Mouse (Mus musculus): ENCODE measurements at regions not wholly inside any gene's neighbourhood (a gene's known extent, or its start where the extent isn't known, plus 50 kb on each side); places are given as distances from the start of the nearest gene placed in this dataset.

- no peaks in the 10 kb centered on the region for H3K4me1 ChIP-seq (ENCODE audit: control insufficient read depth, insufficient read depth, low read length)
- WGBS (ENCODE audit: insufficient replicate concordance) = 88% methylated on average over 3 of the region's 3 CpGs
- H3K36me3 ChIP-seq (ENCODE audit: control insufficient read depth, insufficient read depth, low read length) = no peaks in the 10 kb centered on the region
- no peak overlapping the region for H3K27ac ChIP-seq (ENCODE audit: low read depth, low read length)
- H3K4me2 ChIP-seq = no peak overlapping the region
- no peak overlapping the region for H3K4me3 ChIP-seq (ENCODE audit: low read depth, low read length)
- H3K9ac ChIP-seq (ENCODE audit: low read depth, low read length) = no peak overlapping the region
- H3K9me3 ChIP-seq (replicated peaks; ENCODE audit: control insufficient read depth, low read length) = no peaks in the 10 kb centered on the region
- ATAC-seq (replicated peaks; ENCODE audit: insufficient number of reproducible peaks, low FRiP score, low TSS enrichment) = no peak
- no peaks in the 10 kb centered on the region for H3K27me3 ChIP-seq (ENCODE audit: control insufficient read depth, insufficient read depth, low read length)
Measured at GRCm38 (mm10) chr12:26617969-26618368, 149.0 kb downstream of the Cmpk2 start.

- H3K27ac ChIP-seq (ENCODE audit: low read depth, low read length) = no peak overlapping the region
- no peaks in the 10 kb centered on the region for H3K4me1 ChIP-seq (ENCODE audit: control insufficient read depth, insufficient read depth, low read length)
- H3K9ac ChIP-seq (ENCODE audit: low read depth, low read length) = no peak overlapping the region
- no peak overlapping the region for H3K4me2 ChIP-seq
- WGBS (ENCODE audit: insufficient replicate concordance) = 58% methylated on average over 11 of the region's 11 CpGs
- ATAC-seq (replicated peaks; ENCODE audit: insufficient number of reproducible peaks, low FRiP score, low TSS enrichment) = no peak
- H3K36me3 ChIP-seq (ENCODE audit: control insufficient read depth, insufficient read depth, low read length) = no peaks in the 10 kb centered on the region
- no peaks in the 10 kb centered on the region for H3K27me3 ChIP-seq (ENCODE audit: control insufficient read depth, insufficient read depth, low read length)
- H3K9me3 ChIP-seq (replicated peaks; ENCODE audit: control insufficient read depth, low read length) = no peaks in the 10 kb centered on the region
- no peak overlapping the region for H3K4me3 ChIP-seq (ENCODE audit: low read depth, low read length)
Measured at GRCm38 (mm10) chr12:26613086-26613705, 144.2 kb downstream of the Cmpk2 start.

- H3K36me3 ChIP-seq (ENCODE audit: control insufficient read depth, insufficient read depth, low read length) = no peaks in the 10 kb centered on the region
- H3K9ac ChIP-seq (ENCODE audit: low read depth, low read length) = no peak overlapping the region
- no peak overlapping the region for H3K4me2 ChIP-seq
- 84% methylated on average over 3 of the region's 3 CpGs for WGBS (ENCODE audit: insufficient replicate concordance)
- no peaks in the 10 kb centered on the region for H3K27me3 ChIP-seq (ENCODE audit: control insufficient read depth, insufficient read depth, low read length)
- no peaks in the 10 kb centered on the region for H3K4me1 ChIP-seq (ENCODE audit: control insufficient read depth, insufficient read depth, low read length)
- no peak for ATAC-seq (replicated peaks; ENCODE audit: insufficient number of reproducible peaks, low FRiP score, low TSS enrichment)
- H3K27ac ChIP-seq (ENCODE audit: low read depth, low read length) = no peak overlapping the region
- no peaks in the 10 kb centered on the region for H3K9me3 ChIP-seq (replicated peaks; ENCODE audit: control insufficient read depth, low read length)
- H3K4me3 ChIP-seq (ENCODE audit: low read depth, low read length) = no peak overlapping the region
Measured at GRCm38 (mm10) chr12:26610079-26610478, 141.1 kb downstream of the Cmpk2 start.

DNA sequence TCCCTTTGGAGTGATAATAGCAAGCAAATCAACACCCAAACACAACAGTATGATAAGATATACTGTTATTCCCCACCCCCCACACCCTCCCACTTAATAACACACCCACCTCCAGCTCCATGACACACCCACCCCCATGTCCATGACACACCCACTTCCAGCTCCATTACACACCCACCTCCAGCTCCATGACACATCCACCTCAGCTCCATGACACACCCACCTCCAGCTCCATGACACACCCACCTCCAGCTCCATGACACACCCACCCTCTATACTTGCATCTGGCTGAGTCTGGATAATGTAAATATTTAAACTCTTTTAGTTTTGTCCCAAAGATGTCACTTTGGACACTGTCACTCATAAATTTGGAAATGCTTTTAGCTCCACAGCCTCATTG, 129.5 kb downstream of the Cmpk2 start:
- Histone ChIP-seq H3K36me3 (ENCODE audit: control insufficient read depth, insufficient read depth, low read length) (no peaks in the 10 kb centered on the region), H3K9me3 (replicated peaks; ENCODE audit: control insufficient read depth, low read length) (no peaks in the 10 kb centered on the region), H3K27me3 (ENCODE audit: control insufficient read depth, insufficient read depth, low read length) (no peaks in the 10 kb centered on the region), H3K27ac (ENCODE audit: low read depth, low read length) (no peak overlapping the region), H3K4me3 (ENCODE audit: low read depth, low read length) (no peak overlapping the region), H3K4me1 (ENCODE audit: control insufficient read depth, insufficient read depth, low read length) (no peaks in the 10 kb centered on the region), H3K4me2 (no peak overlapping the region), H3K9ac (ENCODE audit: low read depth, low read length) (no peak overlapping the region)
- ATAC-seq (replicated peaks; ENCODE audit: insufficient number of reproducible peaks, low FRiP score, low TSS enrichment) = no peak

- Histone ChIP-seq H3K27ac (ENCODE audit: low read depth, low read length) (no peak overlapping the region), H3K27me3 (ENCODE audit: control insufficient read depth, insufficient read depth, low read length) (no peaks in the 10 kb centered on the region), H3K4me2 (no peak overlapping the region), H3K4me3 (ENCODE audit: low read depth, low read length) (no peak overlapping the region), H3K4me1 (ENCODE audit: control insufficient read depth, insufficient read depth, low read length) (no peaks in the 10 kb centered on the region), H3K36me3 (ENCODE audit: control insufficient read depth, insufficient read depth, low read length) (no peaks in the 10 kb centered on the region), H3K9ac (ENCODE audit: low read depth, low read length) (no peak overlapping the region), H3K9me3 (replicated peaks; ENCODE audit: control insufficient read depth, low read length) (no peaks in the 10 kb centered on the region)
- no peak for ATAC-seq (replicated peaks; ENCODE audit: insufficient number of reproducible peaks, low FRiP score, low TSS enrichment)
Measured at GRCm38 (mm10) chr12:26592125-26592524, 123.1 kb downstream of the Cmpk2 start.

DNA sequence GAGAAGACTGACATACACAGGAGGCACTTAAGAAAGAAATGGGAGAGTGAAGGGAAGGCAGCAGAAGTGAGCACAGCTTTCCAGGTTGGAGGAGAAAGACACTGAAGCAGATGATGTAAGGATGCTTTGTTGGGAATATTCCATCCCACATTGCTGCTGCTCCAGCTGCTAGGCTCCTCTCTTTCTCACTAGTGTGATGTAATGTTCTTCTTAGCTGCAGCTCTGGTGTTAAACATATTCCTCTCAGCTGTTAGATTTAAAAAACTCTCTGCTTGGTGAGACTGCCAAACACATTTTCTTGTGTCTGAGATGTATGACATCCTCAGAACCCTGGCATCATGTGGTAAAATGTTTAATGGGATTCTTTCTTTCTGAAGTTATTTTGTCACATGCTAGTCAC, 120.1 kb downstream of the Cmpk2 start:
- no peak overlapping the region for H3K4me2 ChIP-seq
- H3K4me3 ChIP-seq (ENCODE audit: low read depth, low read length) = no peak overlapping the region
- no peak overlapping the region for H3K9ac ChIP-seq (ENCODE audit: low read depth, low read length)
- no peak for ATAC-seq (replicated peaks; ENCODE audit: insufficient number of reproducible peaks, low FRiP score, low TSS enrichment)
- H3K27me3 ChIP-seq (ENCODE audit: control insufficient read depth, insufficient read depth, low read length) = no peaks in the 10 kb centered on the region
- no peaks in the 10 kb centered on the region for H3K9me3 ChIP-seq (replicated peaks; ENCODE audit: control insufficient read depth, low read length)
- H3K36me3 ChIP-seq (ENCODE audit: control insufficient read depth, insufficient read depth, low read length) = no peaks in the 10 kb centered on the region
- no peak overlapping the region for H3K27ac ChIP-seq (ENCODE audit: low read depth, low read length)
- no peaks in the 10 kb centered on the region for H3K4me1 ChIP-seq (ENCODE audit: control insufficient read depth, insufficient read depth, low read length)

DNA sequence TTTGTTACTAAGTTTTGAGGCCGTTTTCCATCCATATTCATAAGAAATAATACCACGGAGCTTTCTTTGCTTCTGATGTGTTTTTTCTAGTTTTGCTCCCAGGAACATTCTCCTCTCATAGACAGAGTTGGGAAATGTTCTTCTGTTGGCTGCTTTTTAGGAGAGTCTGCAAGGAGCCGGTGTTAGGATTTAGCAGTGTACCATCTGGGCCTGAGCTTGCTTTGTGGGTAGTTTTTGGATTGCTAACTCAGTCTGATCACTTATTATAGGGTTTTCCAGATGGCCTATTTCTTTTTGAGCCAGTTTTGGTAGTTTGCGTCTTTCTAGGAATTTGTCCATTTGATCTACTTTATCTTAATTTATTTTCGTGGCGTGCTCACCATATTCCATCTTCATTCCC, 108.4 kb downstream of the Cmpk2 start:
- Histone ChIP-seq H3K27me3 (ENCODE audit: control insufficient read depth, insufficient read depth, low read length) (no peaks in the 10 kb centered on the region), H3K4me1 (ENCODE audit: control insufficient read depth, insufficient read depth, low read length) (no peaks in the 10 kb centered on the region), H3K9ac (ENCODE audit: low read depth, low read length) (no peak overlapping the region), H3K9me3 (replicated peaks; ENCODE audit: control insufficient read depth, low read length) (no peaks in the 10 kb centered on the region), H3K4me3 (ENCODE audit: low read depth, low read length) (no peak overlapping the region), H3K36me3 (ENCODE audit: control insufficient read depth, insufficient read depth, low read length) (no peaks in the 10 kb centered on the region), H3K4me2 (no peak overlapping the region), H3K27ac (ENCODE audit: low read depth, low read length) (no peak overlapping the region)
- no peak for ATAC-seq (replicated peaks; ENCODE audit: insufficient number of reproducible peaks, low FRiP score, low TSS enrichment)
- WGBS (ENCODE audit: insufficient replicate concordance) = 89% methylated on average over 6 of the region's 6 CpGs

DNA sequence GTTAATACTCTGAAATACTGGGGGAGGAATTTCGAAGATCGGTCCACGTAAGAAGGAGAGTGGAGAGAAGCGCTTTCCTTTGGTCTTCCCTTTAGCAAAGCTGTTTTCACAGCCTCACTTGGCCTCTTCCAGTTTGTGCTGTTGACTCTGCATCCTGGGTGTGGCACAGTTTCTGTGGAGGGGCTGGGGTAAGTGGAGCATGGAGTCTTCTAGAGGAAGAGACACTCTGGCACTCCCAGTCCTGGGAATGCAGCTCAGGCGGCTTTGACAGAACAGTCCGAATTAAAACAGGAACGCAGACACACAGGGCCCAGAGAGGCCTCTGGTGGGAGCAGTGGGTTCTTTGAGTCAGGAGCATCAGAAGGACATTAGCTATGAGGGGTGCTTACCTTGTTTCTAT, 102.6 kb downstream of the Cmpk2 start:
- 81% methylated on average over 7 of the region's 7 CpGs for WGBS (ENCODE audit: insufficient replicate concordance)
- no peaks in the 10 kb centered on the region for H3K27me3 ChIP-seq (ENCODE audit: control insufficient read depth, insufficient read depth, low read length)
- no peak for ATAC-seq (replicated peaks; ENCODE audit: insufficient number of reproducible peaks, low FRiP score, low TSS enrichment)

DNA sequence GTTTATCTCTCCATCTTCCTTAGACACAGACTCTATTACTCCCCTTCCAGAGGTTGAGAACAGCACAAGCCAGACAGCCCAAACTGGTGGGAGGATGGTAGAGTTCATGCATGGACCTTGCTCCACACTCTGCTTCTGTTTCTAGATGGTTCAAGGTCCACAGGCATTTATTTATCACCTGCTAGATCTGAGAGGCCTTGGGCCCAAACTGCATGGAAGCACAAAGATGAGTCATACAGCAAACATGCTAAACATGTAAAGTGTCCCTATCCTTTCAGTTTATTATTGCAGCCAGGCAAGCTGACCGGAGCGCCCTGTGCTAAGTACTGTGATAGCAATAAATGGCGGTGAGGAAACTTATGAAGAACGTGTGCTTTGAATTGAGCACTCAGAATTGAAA, 98.4 kb downstream of the Cmpk2 start:
- Histone ChIP-seq H3K27ac (ENCODE audit: low read depth, low read length) (no peak overlapping the region), H3K9me3 (replicated peaks; ENCODE audit: control insufficient read depth, low read length) (no peaks in the 10 kb centered on the region), H3K36me3 (ENCODE audit: control insufficient read depth, insufficient read depth, low read length) (no peaks in the 10 kb centered on the region), H3K4me3 (ENCODE audit: low read depth, low read length) (no peak overlapping the region), H3K9ac (ENCODE audit: low read depth, low read length) (no peak overlapping the region), H3K27me3 (ENCODE audit: control insufficient read depth, insufficient read depth, low read length) (no peaks in the 10 kb centered on the region), H3K4me2 (no peak overlapping the region), H3K4me1 (ENCODE audit: control insufficient read depth, insufficient read depth, low read length) (no peaks in the 10 kb centered on the region)
- WGBS (ENCODE audit: insufficient replicate concordance) = 65% methylated on average over 4 of the region's 4 CpGs
- no peak for ATAC-seq (replicated peaks; ENCODE audit: insufficient number of reproducible peaks, low FRiP score, low TSS enrichment)

More for the DNA sequence above, 102.6 kb downstream of the Cmpk2 start:
- Histone ChIP-seq H3K4me3 (ENCODE audit: low read depth, low read length) (no peak overlapping the region), H3K9ac (ENCODE audit: low read depth, low read length) (no peak overlapping the region), H3K4me2 (no peak overlapping the region), H3K27ac (ENCODE audit: low read depth, low read length) (no peak overlapping the region), H3K36me3 (ENCODE audit: control insufficient read depth, insufficient read depth, low read length) (no peaks in the 10 kb centered on the region), H3K9me3 (replicated peaks; ENCODE audit: control insufficient read depth, low read length) (no peaks in the 10 kb centered on the region), H3K4me1 (ENCODE audit: control insufficient read depth, insufficient read depth, low read length) (no peaks in the 10 kb centered on the region)

Measured in heart, embryonic 11.5 days (tissue).